Mouse (Mus musculus) A20 (cell line): ENCODE measurements around the gene Wars.

Experiments
- DNase-seq: peaks from one replicate; pipeline ENCODE4 v3.0.0-alpha.2; 2011; ENCODE audit warnings: low read depth, low spot score

Wars gene

GRCm38 (mm10) chr12:108909846-108910433 lies 16.0 kb upstream of the Wars start:
- no peak for DNase-seq

- DNase-seq, result no peak
Measured at GRCm38 (mm10) chr12:108906398-108906797, 12.4 kb upstream of the Wars start.

GRCm38 (mm10) chr12:108905620-108906302 lies 11.8 kb upstream of the Wars start:
- DNase-seq, result no peak

GRCm38 (mm10) chr12:108904276-108904653 lies 10.3 kb upstream of the Wars start:
- DNase-seq, result no peak

GRCm38 (mm10) chr12:108903600-108904275 lies 9.8 kb upstream of the Wars start:
- DNase-seq, result peak; percentile 48

GRCm38 (mm10) chr12:108902940-108903339 lies 9.0 kb upstream of the Wars start:
- peak; percentile 61 for DNase-seq

- no peak for DNase-seq
Measured at GRCm38 (mm10) chr12:108901346-108901745, 7.4 kb upstream of the Wars start.

- peak; percentile 60 for DNase-seq
Measured at GRCm38 (mm10) chr12:108896006-108896405, 2.0 kb upstream of the Wars start.

- no peak for DNase-seq
Measured at GRCm38 (mm10) chr12:108894432-108894816, 450 bp upstream of the Wars start.

- peak; percentile 48 for DNase-seq
Measured at GRCm38 (mm10) chr12:108892989-108893714, 822 bp downstream of the Wars start, which contains the start of gene Wdr25. Gene Wdr25 (plus strand): TSS chr12:108893631.

- DNase-seq, result no peak
Measured at GRCm38 (mm10) chr12:108888632-108889031, 5.3 kb downstream of the Wars start.

GRCm38 (mm10) chr12:108887077-108887476 lies 6.9 kb downstream of the Wars start:
- DNase-seq, result no peak

GRCm38 (mm10) chr12:108885906-108886305 lies 8.1 kb downstream of the Wars start:
- no peak for DNase-seq

- DNase-seq, result no peak
Measured at GRCm38 (mm10) chr12:108882776-108883175, 11.2 kb downstream of the Wars start.

- no peak for DNase-seq
Measured at GRCm38 (mm10) chr12:108881192-108881591, 12.8 kb downstream of the Wars start.

- no peak for DNase-seq
Measured at GRCm38 (mm10) chr12:108880606-108881005, 13.4 kb downstream of the Wars start.

GRCm38 (mm10) chr12:108879138-108879537 lies 14.8 kb downstream of the Wars start:
- DNase-seq, result no peak

- no peak for DNase-seq
Measured at GRCm38 (mm10) chr12:108873122-108873521, 20.9 kb downstream of the Wars start.

- peak; percentile 25 for DNase-seq
Measured at GRCm38 (mm10) chr12:108869575-108869974, 24.4 kb downstream of the Wars start.

- DNase-seq, result no peak
Measured at GRCm38 (mm10) chr12:108865007-108865494, 28.9 kb downstream of the Wars start.

GRCm38 (mm10) chr12:108858486-108858885 lies 35.5 kb downstream of the Wars start:
- no peak for DNase-seq

- DNase-seq, result no peak
Measured at GRCm38 (mm10) chr12:108857589-108858184, 36.3 kb downstream of the Wars start.
